Mouse (Mus musculus) ES-E14 (cell line): ENCODE data around the gene Rhox4e. TPM values are rescaled to one million over a fixed set of nuclear protein-coding genes. Genes with fewer than 3 reads are reported as not detected.

Experiments used
- total RNA-seq: library from RNA; depleted of rRNA; stranded (reverse); fragments of 300-350 nt; gene quantifications from 2 replicates; pipeline ENCODE4 v1.2.3, GENCODE M21; 2012; rRNA removed

The Rhox4e gene
- total RNA-seq, 1 experiment: 0.22 TPM

Other genes starting within 250 kb of the Rhox4e start
- gene Rhox3a2, start 177.4 kb upstream of the Rhox4e start, total RNA-seq: not detected in 2 replicates
- 0.36 TPM in 1 of 2 replicates, not detected in the other for gene Rhox4a2, start 166.6 kb upstream of the Rhox4e start, total RNA-seq
- 0.69 and 2.1 TPM in 2 replicates for gene Rhox2b, start 145.3 kb upstream of the Rhox4e start, total RNA-seq
- gene Rhox4b, start 124.9 kb upstream of the Rhox4e start, total RNA-seq: 0.40 TPM in 1 of 2 replicates, not detected in the other
- gene Rhox2c, start 103.7 kb upstream of the Rhox4e start, total RNA-seq: 0.48 and 0.49 TPM in 2 replicates
- gene Rhox3c, start 98.8 kb upstream of the Rhox4e start, total RNA-seq: not detected in 2 replicates
- 0.27 TPM in 1 of 2 replicates, not detected in the other for gene Rhox4c, start 77.1 kb upstream of the Rhox4e start, total RNA-seq
- 0.31 TPM in 1 of 2 replicates, not detected in the other for gene Rhox2d, start 64.0 kb upstream of the Rhox4e start, total RNA-seq
- not detected in 2 replicates for gene Rhox4d, start 43.1 kb upstream of the Rhox4e start, total RNA-seq
- not detected in 2 replicates for gene Rhox2e, start 27.0 kb upstream of the Rhox4e start, total RNA-seq
- not detected in 2 replicates for gene Rhox3e, start 15.4 kb upstream of the Rhox4e start, total RNA-seq
- not detected in 2 replicates for gene Rhox2f, start 14.0 kb downstream of the Rhox4e start, total RNA-seq
- not detected in 2 replicates for gene Rhox3f, start 23.6 kb downstream of the Rhox4e start, total RNA-seq
- not detected in 2 replicates for gene Rhox4f, start 50.3 kb downstream of the Rhox4e start, total RNA-seq
- not detected in 2 replicates for gene Rhox3g, start 71.2 kb downstream of the Rhox4e start, total RNA-seq
- gene Rhox2g, start 86.1 kb downstream of the Rhox4e start, total RNA-seq: 0.71 TPM in 1 of 2 replicates, not detected in the other
- gene Rhox4g, start 93.9 kb downstream of the Rhox4e start, total RNA-seq: 0.11 TPM in 1 of 2 replicates, not detected in the other
- not detected in 2 replicates for gene Rhox3h, start 111.4 kb downstream of the Rhox4e start, total RNA-seq
- gene Rhox2h, start 115.9 kb downstream of the Rhox4e start, total RNA-seq: not detected in 2 replicates
- 345 and 408 TPM in 2 replicates for gene Rhox5, start 247.4 kb downstream of the Rhox4e start, total RNA-seq